19 mouse cellular contexts compared by ENCODE assay signal in genomic region chr2:120140326-120140725, GRCm38 (mm10). TPM values are rescaled to one million over a fixed set of nuclear protein-coding genes. Genes with fewer than 3 reads are reported as not detected.
DNase-seq lines count a peak whose midpoint lies in the region; ATAC-seq and TF ChIP-seq lines count a peak whose summit lies in the region.
"Had no signal": no experiment of that assay in that cellular context is flagged by ENCODE, and none has a peak within 500 bp of the region (broad histone marks: within the 10 kb centered on the region; RNA-seq: fewer than 3 reads in every experiment).

No protein-coding gene starts in this region.

- no peak for ATAC-seq in heart, embryonic 12.5 days (ENCODE audit: insufficient number of reproducible peaks, low FRiP score)
- no peak for ATAC-seq in lung, embryonic 14.5 days (ENCODE audit: insufficient read depth)
- ATAC-seq in lung, postnatal 0 days = no peak
- 0 out of 2 replicates have a peak, but pooled peaks have one; percentile 8 for ATAC-seq in heart, postnatal 0 days (ENCODE audit: insufficient read depth, low read depth)
- ATAC-seq: forebrain, embryonic 13.5 days had no signal

- no peaks in the 10 kb centered on the region for H3K9me3 ChIP-seq in heart, embryonic 12.5 days (replicated peaks)
- no peaks in the 10 kb centered on the region for H3K9me3 ChIP-seq in lung, embryonic 14.5 days (ENCODE audit: low read depth, low read length)
- H3K9me3 ChIP-seq in lung, postnatal 0 days (ENCODE audit: low read length) = no peaks in the 10 kb centered on the region
- H3K9me3 ChIP-seq in heart, postnatal 0 days (replicated peaks; ENCODE audit: control insufficient read depth, low read length) = no peaks in the 10 kb centered on the region
- H3K9me3 ChIP-seq: embryonic facial prominence, embryonic 12.5 days; forebrain, embryonic 13.5 days; limb, embryonic 10.5 days; midbrain, embryonic 10.5 days had no signal

- no peak overlapping the region for H3K9ac ChIP-seq in heart, embryonic 12.5 days
- H3K9ac ChIP-seq in lung, embryonic 14.5 days = no peak overlapping the region
- no peak overlapping the region for H3K9ac ChIP-seq in lung, postnatal 0 days (replicated peaks; ENCODE audit: low read depth)
- no peak overlapping the region for H3K9ac ChIP-seq in heart, postnatal 0 days (replicated peaks; ENCODE audit: low read depth, low read length)
- H3K9ac ChIP-seq: embryonic facial prominence, embryonic 12.5 days; forebrain, embryonic 13.5 days had no signal

- no peaks in the 10 kb centered on the region for H3K27me3 ChIP-seq in heart, embryonic 12.5 days (replicated peaks)
- no peaks in the 10 kb centered on the region for H3K27me3 ChIP-seq in lung, embryonic 14.5 days (ENCODE audit: insufficient read depth, low read length)
- H3K27me3 ChIP-seq in lung, postnatal 0 days (replicated peaks; ENCODE audit: insufficient read depth, low read length) = no peaks in the 10 kb centered on the region
- no peaks in the 10 kb centered on the region for H3K27me3 ChIP-seq in heart, postnatal 0 days (ENCODE audit: control insufficient read depth, insufficient read depth, low read length)
- H3K27me3 ChIP-seq: embryonic facial prominence, embryonic 12.5 days; forebrain, embryonic 13.5 days had no signal

- no peak for TF ChIP-seq CTCF in lung, embryonic 14.5 days (IDR thresholded peaks at IDR 0.05; ENCODE audit: low read depth)
- no peak for TF ChIP-seq CTCF in lung, postnatal 0 days (IDR thresholded peaks at IDR 0.05)
- TF ChIP-seq CTCF in heart, postnatal 0 days (IDR thresholded peaks at IDR 0.05; ENCODE audit: low read depth) = no peak

- H3K36me3 ChIP-seq in heart, embryonic 12.5 days = peaks cover 29% of the 10 kb centered on the region
- no peaks in the 10 kb centered on the region for H3K36me3 ChIP-seq in lung, embryonic 14.5 days (ENCODE audit: insufficient read depth)
- no peaks in the 10 kb centered on the region for H3K36me3 ChIP-seq in lung, postnatal 0 days (ENCODE audit: insufficient read depth, low read length)
- H3K36me3 ChIP-seq in heart, postnatal 0 days (replicated peaks; ENCODE audit: control insufficient read depth, insufficient read depth, low read length) = peaks cover 15% of the 10 kb centered on the region
- H3K36me3 ChIP-seq: embryonic facial prominence, embryonic 12.5 days; limb, embryonic 10.5 days; midbrain, embryonic 10.5 days had no signal

- intact Hi-C loops in heart, postnatal 25 days (cut with DNase I) = no loop called here

- 41% methylated on average over 5 of the region's 5 CpGs for WGBS in heart, embryonic 12.5 days
- 83% methylated on average over 5 of the region's 5 CpGs for WGBS in lung, embryonic 14.5 days
- WGBS in lung, postnatal 0 days = 52% methylated on average over 5 of the region's 5 CpGs
- 13% methylated on average over 5 of the region's 5 CpGs for WGBS in heart, postnatal 0 days

- no peak for DNase-seq in heart, postnatal 25 days (ENCODE audit: low spot score)
- DNase-seq in lung, embryonic 14.5 days = peak; percentile 26
- no peak for DNase-seq in lung, postnatal 0 days (ENCODE audit: low spot score)
- DNase-seq in heart, postnatal 0 days (ENCODE audit: low spot score) = no peak
- peak; percentile 63 for DNase-seq in lung, postnatal 36 days
- DNase-seq in adrenal gland, adult 8-10 months = no peak
- DNase-seq: adrenal gland, adult 2 months; cerebellum, adult 11 months; gastrocnemius, postnatal 25 days; kidney, adult 8-10 months; retina, postnatal 1 day; right cerebral cortex, postnatal 4 days; thymus, postnatal 14 days had no signal

- no peak overlapping the region for H3K4me3 ChIP-seq in heart, embryonic 12.5 days
- H3K4me3 ChIP-seq in lung, embryonic 14.5 days (ENCODE audit: low read depth, low read length) = no peak overlapping the region
- no peak overlapping the region for H3K4me3 ChIP-seq in lung, postnatal 0 days (ENCODE audit: low read depth, low read length)
- H3K4me3 ChIP-seq in heart, postnatal 0 days (ENCODE audit: low read depth, low read length) = no peak overlapping the region
- H3K4me3 ChIP-seq: embryonic facial prominence, embryonic 12.5 days; erythroblast, embryonic 14.5 days; forebrain, embryonic 13.5 days; limb, embryonic 10.5 days; midbrain, embryonic 10.5 days had no signal

- TF ChIP-seq EP300 in lung, postnatal 0 days (IDR thresholded peaks at IDR 0.05) = no peak; the same call in 1 of the 2 replicates
- no peak for TF ChIP-seq EP300 in heart, postnatal 0 days (IDR thresholded peaks at IDR 0.05; ENCODE audit: low read depth)

- peak overlapping the region; percentile 12; the same call in 1 of the 2 replicates for H3K4me2 ChIP-seq in heart, embryonic 12.5 days
- H3K4me2 ChIP-seq in lung, embryonic 14.5 days = no peak overlapping the region
- no peak overlapping the region for H3K4me2 ChIP-seq in lung, postnatal 0 days (replicated peaks; ENCODE audit: low read depth, low read length)
- 0 out of 2 replicates have a peak overlapping the region, but pooled peaks have one; percentile 4 for H3K4me2 ChIP-seq in heart, postnatal 0 days (ENCODE audit: low read depth, low read length)
- H3K4me2 ChIP-seq: embryonic facial prominence, embryonic 12.5 days; forebrain, embryonic 13.5 days had no signal

- H3K27ac ChIP-seq in heart, embryonic 12.5 days (ENCODE audit: poor library complexity, severe bottlenecking) = peak overlapping the region; percentile 61
- no peak overlapping the region for H3K27ac ChIP-seq in lung, embryonic 14.5 days (ENCODE audit: low read depth)
- H3K27ac ChIP-seq in lung, postnatal 0 days (ENCODE audit: low read length) = no peak overlapping the region
- peak overlapping the region; percentile 69 for H3K27ac ChIP-seq in heart, postnatal 0 days (ENCODE audit: low read depth)
- H3K27ac ChIP-seq: embryonic facial prominence, embryonic 12.5 days; forebrain, embryonic 13.5 days; limb, embryonic 10.5 days; midbrain, embryonic 10.5 days had no signal

- peaks cover 40% of the 10 kb centered on the region for H3K4me1 ChIP-seq in heart, embryonic 12.5 days (replicated peaks)
- H3K4me1 ChIP-seq in lung, embryonic 14.5 days (ENCODE audit: insufficient read depth) = no peaks in the 10 kb centered on the region
- H3K4me1 ChIP-seq in lung, postnatal 0 days (ENCODE audit: insufficient read depth, low read depth, low read length) = peaks cover 11% of the 10 kb centered on the region; the same call in 1 of the 2 replicates
- H3K4me1 ChIP-seq in heart, postnatal 0 days (ENCODE audit: control insufficient read depth, insufficient read depth) = peaks cover 37% of the 10 kb centered on the region
- H3K4me1 ChIP-seq: embryonic facial prominence, embryonic 12.5 days; forebrain, embryonic 13.5 days; limb, embryonic 10.5 days; midbrain, embryonic 10.5 days had no signal

RNA-seq across cellular contexts. Expression of gene Ehd4, which starts 14.1 kb away (rescaled TPM):
- 159 and 186 TPM in 2 replicates for polyA plus RNA-seq in heart, embryonic 12.5 days (2016; fragmentation: Nextera tagmentation; extraction: Ambion mirVana)
- total RNA-seq in heart, postnatal 25 days (2021) = 100 to 1,000 TPM; 377 to 459 TPM
- polyA plus RNA-seq in lung, embryonic 14.5 days (2014; fragmentation: Nextera tagmentation; extraction: Ambion mirVana) = 60.7 and 62.9 TPM in 2 replicates
- 228 and 262 TPM in 2 replicates for polyA plus RNA-seq in lung, postnatal 0 days (2015; fragmentation: Nextera tagmentation; extraction: Ambion mirVana)
- total RNA-seq in heart, postnatal 0 days (2014; rRNA removed; ENCODE audit: low replicate concordance) = 231 and 250 TPM in 2 replicates
- 438 and 547 TPM in 2 replicates for polyA plus RNA-seq in heart, postnatal 0 days (2015; fragmentation: Nextera tagmentation; extraction: Ambion mirVana)
- 10 to 100 TPM; 44.4 to 84.5 (median 63.0) TPM for total RNA-seq in adrenal gland, adult 8-10 months (2022)

Comparison
In these comparisons a context has a peak if more than half of its experiments do, and no peak if none do; other contexts are left out.
1. DNase-seq: peak in lung, embryonic 14.5 days (single experiment) and lung, postnatal 36 days (single experiment); none in heart, postnatal 25 days (single experiment), lung, postnatal 0 days (single experiment), heart, postnatal 0 days (single experiment) and adrenal gland, adult 8-10 months (single experiment).
2. H3K27ac ChIP-seq: peak in heart, embryonic 12.5 days (single experiment) and heart, postnatal 0 days (single experiment); none in lung, embryonic 14.5 days (single experiment) and lung, postnatal 0 days (single experiment).
3. H3K4me2 ChIP-seq: peak in heart, embryonic 12.5 days (single experiment) and heart, postnatal 0 days (single experiment); none in lung, embryonic 14.5 days (single experiment) and lung, postnatal 0 days (single experiment).